Mouse (Mus musculus) small intestine, adult 2 months (tissue): ENCODE data around the gene Tmem182.

ENCODE experiments used
- CTCF ChIP-seq: fragments of 200-500 bp; IDR thresholded peaks from 2 replicates; pipeline ENCODE4 v1.5.1; 2012; ENCODE audit warnings: low read depth, mild to moderate bottlenecking, control low read depth, inconsistent platforms, low read length, moderate library complexity, mixed read lengths; ENCODE audit not compliant: insufficient replicate concordance, insufficient read length; ENCODE audit errors: extremely low read depth
- POLR2A ChIP-seq: fragments of 200-500 bp; IDR thresholded peaks from 2 replicates; pipeline ENCODE4 v1.6.1; 2012; ENCODE audit warnings: low read depth, mild to moderate bottlenecking, control low read depth, inconsistent platforms, low read length, moderate library complexity

DNA sequence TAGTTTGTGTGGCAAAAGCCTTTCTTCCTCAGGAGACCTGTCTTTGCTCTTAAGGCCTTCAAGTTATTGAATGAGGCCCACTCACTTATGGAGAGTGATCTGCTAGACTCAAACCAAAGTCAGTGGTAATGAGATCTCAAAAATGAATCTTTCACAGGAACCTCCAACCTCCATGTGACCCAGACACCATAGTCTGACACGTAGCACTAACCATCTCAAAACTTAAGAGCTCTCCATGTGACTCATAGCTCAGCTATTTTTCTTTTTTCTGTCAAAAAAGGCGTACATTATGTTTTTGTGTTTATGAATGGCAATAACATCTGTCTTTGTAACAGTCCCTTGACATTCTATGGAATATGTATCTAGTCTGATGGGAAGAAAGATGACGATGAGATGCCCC lies 3.2 kb downstream of the Tmem182 start:
- TF ChIP-seq CTCF (no peak), POLR2A (no peak)
